Mouse (Mus musculus) MN1 (cell line): ENCODE data around the gene Lcn4.

Experiments
- DNase-seq: peaks from one replicate; pipeline ENCODE4 v3.0.0-alpha.2; 2016; ENCODE audit warnings: low spot score

Gene Lcn4

DNA sequence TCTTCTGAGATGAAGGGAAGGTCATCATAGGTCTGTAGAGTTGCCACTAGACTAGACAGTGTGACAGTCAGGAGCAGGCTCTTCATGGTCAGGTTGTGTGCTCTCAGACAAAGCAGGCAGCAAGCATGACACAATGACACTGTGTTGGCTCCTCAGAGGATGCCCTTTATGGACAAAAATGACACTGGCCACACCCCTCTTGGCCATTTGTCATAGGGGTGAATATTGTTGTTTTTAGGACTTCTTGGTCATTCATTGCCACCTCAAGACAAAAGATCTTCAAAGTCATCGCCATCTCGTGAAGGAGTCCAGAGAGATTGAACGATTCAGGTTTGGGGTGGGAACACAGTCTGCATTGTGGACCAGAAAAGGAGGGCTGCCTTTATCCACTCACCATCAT, at the start of gene Lcn4:
Gene Lcn4, minus strand, starts transcription at position 101 of the 400 bp plus-strand sequence.
- DNase-seq, result no peak

DNA sequence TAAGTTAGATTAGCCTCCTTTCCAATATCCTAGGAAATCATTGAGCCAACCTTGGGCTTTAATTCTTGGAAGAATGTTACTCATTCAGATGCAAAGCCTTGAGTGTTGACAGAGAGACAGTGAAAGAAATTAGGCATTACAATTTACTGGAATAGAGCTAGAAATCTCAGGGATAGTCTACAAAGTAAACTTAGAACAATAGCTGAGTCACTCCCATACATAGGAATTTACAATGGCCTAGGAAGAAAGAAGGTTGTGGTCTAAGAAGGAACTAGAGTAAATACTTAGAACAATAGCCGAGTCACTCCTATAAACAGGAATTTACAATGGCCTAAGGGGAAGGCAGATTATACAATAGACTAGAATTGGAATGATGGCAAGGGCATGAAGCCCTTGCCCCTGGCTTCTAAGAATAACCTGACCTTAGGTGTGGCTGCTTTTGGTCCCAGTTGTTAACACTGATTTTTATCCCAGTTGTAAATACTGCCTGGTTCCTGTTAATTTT, 15.1 kb upstream of the Lcn4 start:
- no peak for DNase-seq

DNA sequence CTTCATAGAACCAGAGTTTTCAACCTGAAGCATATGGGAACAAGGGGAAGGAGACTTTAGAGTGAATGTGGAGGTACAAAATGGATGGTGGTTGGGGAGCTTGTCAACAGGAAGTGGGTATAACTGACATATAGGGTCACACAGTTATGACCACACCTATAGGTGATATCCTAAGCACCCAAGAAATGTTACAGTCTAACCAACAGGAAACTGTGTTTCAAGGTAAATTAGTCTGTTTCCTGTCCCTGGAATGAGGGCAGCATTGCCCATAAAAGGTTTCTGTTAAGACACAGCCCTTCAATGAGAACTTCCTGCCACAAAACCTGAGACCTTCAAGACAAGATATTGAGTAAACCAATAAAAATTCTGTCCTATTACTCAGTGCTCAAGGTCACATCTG, 2.3 kb downstream of the Lcn4 start:
- DNase-seq, result no peak

DNA sequence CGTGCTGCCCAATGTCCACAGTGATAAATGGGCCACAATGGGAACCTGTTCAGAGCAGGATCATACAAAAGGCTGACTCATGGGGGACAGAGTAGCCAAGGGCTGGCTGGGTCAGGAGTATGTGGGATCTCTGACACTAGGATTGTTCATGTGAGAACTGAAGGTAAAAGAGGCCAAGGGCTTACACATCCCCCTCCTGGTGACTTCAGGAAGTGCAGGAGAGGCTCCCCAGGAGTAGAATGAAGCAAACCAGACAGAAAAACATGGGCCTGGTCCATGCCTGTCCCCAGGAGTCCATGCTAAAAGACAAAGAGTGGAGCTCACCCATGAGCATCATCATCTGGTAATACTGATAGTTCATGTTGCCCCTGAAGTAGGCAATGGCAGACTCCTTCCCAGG, 7.5 kb downstream of the Lcn4 start:
- peak; percentile 75 for DNase-seq

DNA sequence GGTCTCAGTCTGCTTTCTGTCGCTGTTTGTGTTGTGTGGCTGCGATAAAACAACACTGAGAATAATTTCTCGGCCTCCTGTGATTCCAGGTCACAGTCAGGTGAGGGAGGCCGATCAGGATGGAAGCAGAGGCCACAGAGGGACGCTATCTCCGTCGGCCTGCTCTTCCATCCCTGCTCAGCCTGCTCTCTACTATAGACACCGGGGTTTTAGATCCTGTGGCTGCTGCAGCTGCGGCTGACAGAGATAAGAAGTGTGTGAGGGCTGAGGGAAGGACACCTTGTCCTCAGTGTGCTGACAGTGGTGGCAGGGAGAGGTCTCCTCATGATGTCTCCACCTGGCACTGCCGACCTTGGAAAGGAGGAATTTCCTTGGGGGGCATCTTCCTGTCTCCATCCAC, 8.0 kb downstream of the Lcn4 start:
- no peak for DNase-seq

DNA sequence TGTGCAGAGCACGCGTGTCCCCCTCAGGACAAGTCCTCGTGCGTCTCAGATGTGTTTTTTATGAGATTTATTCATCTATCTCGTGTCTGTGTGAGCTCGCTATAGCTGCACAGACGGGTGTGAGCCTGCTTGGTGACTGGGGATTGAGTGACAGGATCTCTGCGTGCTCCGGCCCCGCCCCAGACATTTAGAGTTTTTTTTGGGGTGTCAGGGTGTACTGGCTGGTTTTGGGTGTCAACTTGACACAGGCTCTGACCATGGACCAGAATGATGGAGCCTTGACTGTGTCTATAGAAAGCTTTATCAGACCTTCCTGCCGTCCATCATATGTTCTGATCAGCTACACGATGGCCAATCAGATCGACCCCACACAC, 8.6 kb downstream of the Lcn4 start:
- DNase-seq, result no peak

DNA sequence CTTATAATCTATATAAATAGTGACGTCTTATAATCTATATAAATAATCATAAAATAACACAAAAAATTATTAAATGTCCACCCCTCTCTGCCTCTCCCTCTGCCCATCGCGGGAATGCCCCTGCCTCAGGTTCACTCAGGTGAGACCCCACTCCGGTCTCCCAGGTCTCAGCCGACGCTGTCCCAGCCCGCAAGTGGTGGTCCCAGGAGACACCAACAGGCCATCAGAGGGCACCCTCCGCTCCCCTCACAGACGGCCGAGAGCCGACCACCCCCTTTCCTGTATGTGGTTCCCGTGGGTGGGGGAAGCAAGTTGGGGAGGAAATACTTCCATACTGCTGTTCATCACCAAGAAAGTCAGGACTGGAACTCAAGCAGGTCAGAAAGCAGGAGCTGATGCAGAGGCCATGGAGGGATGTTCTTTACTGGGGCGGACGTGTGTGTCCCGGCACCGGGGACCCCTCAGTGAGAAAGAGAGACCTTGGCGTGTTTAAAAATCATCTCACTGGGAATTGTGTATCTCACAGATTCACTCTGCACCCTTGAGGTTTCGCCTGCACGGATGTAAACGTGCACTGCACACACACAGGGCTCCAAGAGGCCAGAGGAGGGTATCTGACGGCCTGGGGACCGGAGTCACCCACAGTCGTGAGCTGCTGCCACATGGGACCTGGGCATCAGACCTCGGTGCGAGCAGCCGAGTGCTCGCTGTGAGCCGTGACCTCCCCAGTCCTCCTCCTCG, 9.1 kb downstream of the Lcn4 start:
- DNase-seq, result peak; percentile 22

DNA sequence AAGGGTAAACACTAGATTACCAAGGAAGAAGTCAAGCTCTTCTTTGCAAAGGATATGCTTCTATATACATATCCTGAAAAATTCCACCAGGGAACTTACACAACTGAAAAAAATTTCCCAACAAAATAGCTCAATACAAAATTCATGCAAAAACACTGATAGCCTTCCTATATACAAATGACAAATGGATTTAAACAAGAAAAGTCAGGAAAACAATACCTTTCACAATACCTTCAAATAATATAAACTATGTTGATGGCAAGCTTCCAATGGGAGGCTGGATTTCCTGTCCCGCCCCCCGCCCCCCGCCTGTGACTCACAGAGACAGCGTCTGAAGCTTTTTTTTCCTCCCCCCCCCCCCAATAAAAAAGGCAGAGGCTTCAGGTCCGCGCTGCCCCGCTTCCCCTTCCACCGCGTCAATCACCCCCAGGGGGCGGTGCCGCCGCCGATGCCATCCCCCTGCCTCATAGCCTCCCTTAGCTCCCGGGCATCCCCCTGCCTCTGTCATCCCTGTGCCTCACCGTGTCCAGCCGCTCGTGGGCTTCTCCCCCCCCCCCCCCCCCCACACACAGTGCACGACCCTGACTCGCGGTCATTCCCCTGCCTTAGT, 9.8 kb downstream of the Lcn4 start:
- DNase-seq, result no peak

DNA sequence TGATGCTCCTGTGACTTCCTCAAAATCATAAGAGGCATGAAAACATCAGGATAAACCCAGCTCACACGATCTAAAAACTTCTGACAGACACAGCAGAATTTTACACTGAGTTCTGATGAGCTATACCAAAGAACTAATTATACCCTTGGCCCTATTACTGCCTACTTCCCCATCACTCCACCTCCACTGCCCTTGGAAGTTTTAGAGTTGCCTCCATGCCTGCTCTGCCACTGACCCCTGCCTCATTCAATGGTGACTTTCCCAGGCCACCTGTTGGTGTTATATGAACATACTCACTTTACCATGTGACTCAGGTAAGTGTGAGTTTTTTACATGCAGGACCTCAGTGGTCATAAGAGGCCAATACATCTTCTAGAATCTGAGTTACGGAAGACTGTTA, 13.7 kb downstream of the Lcn4 start:
- DNase-seq, result no peak

DNA sequence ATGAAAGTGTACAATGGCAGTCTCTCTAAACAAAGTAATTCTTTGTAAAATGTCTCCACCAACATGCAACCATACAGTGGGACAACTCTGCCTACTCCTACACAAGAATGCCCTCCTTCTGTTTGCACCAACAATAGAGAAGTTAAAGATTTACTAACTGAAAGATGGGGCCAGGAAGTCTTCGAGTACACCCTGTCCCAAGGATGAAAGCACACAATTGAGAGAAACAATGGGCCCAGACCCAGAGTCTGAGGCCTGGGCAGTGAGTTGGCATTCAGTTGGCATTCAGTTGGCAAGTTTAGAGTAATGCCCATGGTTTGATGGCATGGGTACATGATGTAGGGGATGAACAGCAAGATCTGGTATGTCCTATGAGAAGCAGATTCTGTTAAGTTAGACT, 16.4 kb downstream of the Lcn4 start:
- no peak for DNase-seq

DNA sequence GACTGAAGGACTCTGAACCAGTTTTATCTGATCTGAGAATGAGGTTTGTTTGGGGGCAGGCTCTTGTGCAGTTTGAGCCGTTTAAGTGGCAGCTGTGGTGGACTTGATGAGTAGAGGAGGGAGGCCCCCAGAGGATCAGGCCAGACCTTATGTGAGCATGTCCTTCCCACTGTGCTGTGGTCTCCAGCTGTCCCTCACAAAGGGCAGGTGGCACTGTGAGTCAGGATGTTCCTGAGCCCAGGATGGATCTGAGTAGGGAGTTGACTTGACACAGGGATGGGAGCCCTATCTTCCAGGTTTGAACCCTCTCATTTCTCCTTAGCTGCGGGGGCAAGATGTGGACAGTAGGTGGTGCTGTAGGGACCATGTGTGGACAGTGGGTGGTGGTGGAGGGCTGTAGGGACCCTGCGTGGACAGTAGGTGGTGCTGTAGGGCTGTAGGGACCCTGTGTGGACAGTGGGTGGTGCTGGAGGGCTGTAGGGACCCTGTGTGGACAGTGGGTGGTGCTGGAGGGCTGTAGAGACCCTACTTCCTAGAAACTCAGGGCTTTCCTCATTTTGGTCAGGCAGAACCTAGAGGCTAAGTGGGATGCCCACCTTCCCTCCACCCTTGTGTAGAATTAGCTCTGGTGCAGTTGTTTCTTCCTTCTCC, 24.3 kb downstream of the Lcn4 start:
- peak; percentile 88 for DNase-seq

DNA sequence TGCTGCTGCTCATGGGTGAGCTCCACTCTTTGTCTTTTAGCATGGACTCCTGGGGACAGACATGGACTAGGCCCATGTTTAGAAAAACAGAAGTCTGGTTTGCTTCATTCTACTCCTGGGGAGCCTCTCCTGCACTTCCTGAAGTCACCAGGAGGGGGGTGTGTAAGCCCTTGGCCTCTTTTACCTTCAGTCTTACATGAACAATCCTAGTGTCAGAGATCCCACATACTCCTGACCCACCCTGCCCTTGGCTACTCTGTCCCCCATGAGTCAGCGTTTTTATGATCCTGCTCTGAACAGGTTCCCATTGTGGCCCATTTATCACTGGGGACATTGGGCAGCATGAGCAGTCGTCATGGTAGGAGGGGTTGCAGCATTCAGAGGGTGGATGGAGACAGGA, 27.1 kb downstream of the Lcn4 start:
- peak; percentile 55 for DNase-seq

DNA sequence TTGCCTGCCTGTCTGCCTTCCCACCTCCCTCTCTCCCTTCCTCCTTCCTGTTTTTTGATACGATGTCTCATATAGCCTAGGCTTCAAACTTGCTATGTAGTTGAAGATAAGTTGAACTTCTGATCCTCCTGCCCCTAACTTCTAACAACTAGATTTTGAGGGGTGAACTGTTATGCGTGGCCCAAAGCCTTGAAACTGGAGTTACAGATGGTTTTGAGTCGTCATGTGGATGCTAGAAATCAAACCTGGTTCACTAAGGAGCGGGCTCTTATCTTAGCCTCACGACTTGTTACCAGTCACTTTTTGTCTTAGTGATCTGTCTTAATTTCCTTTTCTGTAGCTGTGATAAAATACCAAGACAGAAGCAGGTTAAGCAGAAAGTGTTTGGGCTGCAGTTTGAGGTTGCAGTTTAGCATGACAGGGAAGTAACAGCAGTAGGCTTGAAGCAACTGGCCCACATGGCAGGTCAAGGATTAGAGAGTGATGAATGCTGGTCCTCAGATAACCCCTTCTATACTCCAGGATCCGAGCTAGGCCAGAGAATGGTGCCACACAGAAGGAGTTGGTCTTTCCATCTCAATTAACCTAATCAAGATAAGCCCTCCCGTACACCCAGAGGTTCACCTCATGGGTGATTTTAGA, 30.0 kb downstream of the Lcn4 start:
- DNase-seq, result no peak

DNA sequence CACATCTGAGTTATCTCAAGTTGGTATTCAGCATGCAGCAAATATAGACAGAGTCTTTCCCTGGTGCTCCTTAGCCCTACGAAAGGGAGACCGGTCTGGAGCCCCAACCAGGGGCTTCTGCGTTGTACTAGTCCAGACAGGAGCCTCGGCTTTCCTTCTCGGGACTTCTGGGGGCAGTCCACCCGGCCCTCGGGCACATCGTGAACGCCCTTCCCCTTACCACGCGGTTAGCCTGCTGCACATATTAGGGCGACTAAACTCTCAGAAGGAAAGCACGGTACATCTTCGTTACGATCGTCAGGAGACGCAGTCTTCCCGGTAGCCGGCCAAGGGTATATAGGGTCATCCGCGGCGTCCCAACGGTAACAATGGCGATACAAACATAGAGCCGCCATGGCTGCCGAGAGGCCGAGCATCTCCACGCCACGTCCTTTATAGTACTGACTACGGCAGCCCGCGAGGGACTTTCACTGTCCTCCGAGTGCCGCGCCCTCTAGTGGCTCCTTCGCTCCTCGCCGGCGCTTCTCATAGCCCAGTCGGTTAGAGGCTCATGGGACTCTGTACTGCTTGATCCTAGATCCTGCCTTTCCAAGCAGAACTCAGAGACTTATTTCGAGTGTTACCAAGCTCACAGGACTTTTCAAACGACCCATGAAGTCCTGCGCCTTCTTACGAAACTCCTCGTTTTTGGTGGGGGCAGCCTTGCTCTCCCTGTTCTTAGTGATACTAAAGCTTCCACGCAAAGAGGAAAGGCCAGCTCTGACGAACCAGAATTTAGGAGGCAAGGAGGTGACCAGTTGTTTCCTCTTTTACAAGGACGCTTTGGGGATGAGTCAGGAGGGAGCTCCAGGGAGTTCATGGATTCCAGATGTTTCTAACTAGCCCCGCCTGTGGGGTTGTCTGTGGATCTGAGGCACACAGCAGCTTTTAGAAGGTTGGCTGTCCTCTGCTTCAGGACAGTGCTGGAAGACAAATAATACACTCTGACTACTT, 30.9 kb downstream of the Lcn4 start:
- DNase-seq, result peak; percentile 96

DNA sequence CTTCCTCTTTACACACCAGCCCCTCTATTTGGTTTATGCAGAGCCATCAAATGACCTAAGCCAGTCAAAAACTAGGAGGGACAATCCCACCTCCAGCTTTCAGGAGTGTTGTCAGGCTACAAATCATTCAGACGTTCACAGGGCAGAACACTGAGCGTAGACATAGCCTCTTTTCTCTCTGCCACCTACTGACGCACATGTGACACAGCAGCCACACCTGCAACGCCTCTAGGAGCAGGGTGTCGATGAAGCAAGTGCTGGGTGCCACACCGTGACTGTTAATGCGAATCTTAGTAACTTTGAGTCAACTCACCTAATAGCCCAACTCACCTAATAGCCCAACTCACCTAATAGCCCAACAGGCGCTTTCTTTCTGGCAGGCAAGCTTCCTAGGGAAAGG, 32.0 kb downstream of the Lcn4 start:
- DNase-seq, result peak; percentile 63

DNA sequence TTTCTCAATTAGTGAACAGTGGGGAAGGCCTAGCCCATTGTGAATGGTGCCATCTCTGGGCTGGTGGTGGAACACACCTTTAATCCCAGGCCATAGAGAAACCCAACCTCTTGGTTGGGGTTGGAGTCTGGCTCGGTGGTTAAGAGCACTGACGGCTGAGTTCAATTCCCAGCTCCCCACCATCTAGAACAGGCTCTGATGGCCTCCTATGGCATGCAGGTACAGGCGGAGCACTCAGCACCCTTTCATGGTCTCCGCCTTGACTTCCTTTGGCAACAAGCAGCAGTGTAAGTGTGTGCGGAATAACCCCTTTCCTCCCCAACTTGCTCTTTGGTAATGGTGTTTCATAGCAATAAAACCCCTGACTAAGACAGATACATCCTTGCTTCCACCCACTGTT, 32.5 kb downstream of the Lcn4 start:
- DNase-seq, result no peak

DNA sequence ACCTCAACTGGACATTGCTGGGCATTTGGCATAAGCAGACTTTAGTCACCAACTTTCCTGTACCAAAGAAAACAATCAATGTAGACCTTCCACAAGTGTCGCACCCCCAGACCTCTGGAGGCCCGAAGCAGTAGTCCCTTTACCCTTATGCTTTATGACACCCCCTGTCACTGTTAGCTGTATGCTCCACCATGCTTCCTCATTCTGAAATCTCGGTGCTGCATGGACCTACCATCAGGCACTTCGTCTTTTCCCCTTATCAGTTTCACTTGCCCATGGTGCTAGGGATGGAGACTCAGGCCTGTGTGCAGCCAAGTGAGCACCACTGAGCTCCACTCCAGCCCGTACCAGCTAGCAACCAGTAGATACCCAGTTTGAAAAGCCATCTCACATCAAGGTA, 33.0 kb downstream of the Lcn4 start:
- DNase-seq, result no peak

DNA sequence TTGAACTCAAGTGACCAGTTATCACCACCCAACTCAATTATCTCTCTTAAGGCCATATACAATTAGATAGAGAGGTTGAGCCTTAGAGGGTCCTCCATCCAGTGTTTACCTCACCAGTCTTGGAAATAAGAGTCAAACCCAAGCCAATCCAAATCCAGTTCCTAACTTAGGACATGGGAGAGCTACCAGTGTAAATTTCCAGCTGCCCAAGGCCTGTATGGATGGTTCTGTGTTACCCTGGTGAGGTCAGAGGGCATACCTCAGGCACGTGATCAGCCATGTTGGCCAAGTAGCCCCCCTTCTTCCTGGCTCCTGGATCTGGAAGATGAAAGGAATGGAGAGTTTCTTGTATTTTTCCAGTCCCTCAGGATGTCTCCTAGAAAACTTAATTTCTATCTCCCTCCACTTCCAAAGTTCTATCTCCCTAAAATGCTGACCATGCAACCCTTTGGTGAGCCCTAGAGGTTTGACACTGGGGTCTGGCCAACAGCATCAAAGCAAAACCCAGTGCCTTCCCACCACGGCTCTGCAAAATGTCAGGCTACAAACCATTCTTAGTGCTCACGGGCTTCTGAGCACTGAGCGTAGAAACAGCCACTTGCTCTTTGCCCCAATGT, 33.7 kb downstream of the Lcn4 start:
- no peak for DNase-seq

DNA sequence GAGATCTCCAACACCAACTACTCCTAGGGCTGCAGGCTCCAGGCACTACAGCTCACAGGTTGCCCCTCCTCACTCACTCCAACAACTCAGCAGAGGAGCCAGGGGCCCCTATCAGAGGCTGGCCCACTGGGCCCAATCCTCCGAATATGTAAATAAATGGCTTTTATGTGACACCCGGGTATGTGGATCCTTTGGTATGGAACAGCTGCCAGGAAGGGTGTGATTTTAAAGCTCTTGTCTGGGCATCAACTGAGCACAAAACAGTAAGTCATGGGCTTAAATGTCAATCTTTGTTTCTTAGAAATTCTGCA, 34.8 kb downstream of the Lcn4 start:
- DNase-seq, result no peak

DNA sequence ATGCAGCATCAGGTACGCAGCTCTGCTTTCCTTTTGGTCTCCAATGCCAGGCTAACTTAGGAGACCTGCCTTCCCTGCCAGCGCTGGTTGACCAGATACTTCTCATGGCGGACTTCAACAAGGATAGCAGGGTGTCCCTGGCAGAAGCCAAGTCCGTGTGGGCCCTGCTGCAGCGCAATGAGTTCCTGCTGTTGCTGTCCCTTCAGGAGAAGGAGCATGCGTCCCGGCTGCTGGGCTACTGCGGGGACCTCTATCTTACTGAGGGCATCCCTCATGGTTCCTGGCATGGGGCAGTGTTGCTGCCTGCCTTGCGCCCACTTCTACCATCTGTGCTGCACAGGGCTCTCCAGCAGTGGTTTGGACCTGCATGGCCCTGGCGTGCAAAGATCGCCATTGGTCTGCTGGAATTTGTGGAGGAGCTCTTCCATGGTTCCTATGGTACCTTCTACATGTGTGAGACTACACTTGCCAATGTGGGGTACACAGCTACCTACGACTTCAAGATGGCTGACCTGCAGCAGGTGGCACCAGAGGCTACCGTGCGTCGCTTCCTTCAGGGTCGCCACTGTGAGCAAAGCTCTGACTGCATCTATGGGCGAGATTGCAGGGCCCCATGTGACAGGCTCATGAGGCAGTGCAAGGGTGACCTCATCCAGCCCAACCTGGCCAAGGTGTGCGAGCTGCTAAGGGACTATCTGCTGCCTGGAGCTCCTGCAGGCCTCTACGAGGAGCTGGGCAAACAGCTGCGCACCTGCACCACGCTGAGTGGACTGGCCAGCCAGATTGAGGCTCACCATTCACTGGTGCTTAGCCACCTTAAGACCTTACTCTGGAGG, 35.4 kb downstream of the Lcn4 start:
- DNase-seq, result no peak
